Mouse (Mus musculus) ES-E14 (cell line): ENCODE results near the gene Dok4. TPM values are rescaled to one million over a fixed set of nuclear protein-coding genes. Genes with fewer than 3 reads are reported as not detected.
"Not testable (repeated sequence)": the region's sequence is repeated elsewhere in the genome, so short reads cannot be mapped to it uniquely, and the experiment has no call there.

Experiments
- DNase-seq: peaks from one replicate; pipeline ENCODE4 v3.0.0-alpha.2; 2013; ENCODE audit warnings: low read depth, low spot score
- H3K27ac ChIP-seq: 2 replicates; pipeline ENCODE4 v1.5.1; 2012; ENCODE audit warnings: low read depth, mild to moderate bottlenecking, low read length, moderate library complexity, mixed read lengths; ENCODE audit not compliant: poor library complexity, insufficient read depth, severe bottlenecking
- H3K36me3 ChIP-seq: 2 replicates; pipeline ENCODE4 v1.6.1; 2012; ENCODE audit warnings: mild to moderate bottlenecking, low read length, moderate library complexity, mixed read lengths; ENCODE audit not compliant: control insufficient read depth, poor library complexity, insufficient read depth, severe bottlenecking
- H3K4me1 ChIP-seq, 2 experiments: fragments of 150-350 bp in 1 of 2; sonication (generic) in 1 of 2; 2 replicates each; pipeline ENCODE4 v1.6.1; 2012; ENCODE audit warnings: low read length in 2 of 2, mild to moderate bottlenecking in 1 of 2, mixed read lengths in 1 of 2; ENCODE audit not compliant: control insufficient read depth in 2 of 2, insufficient read depth in 2 of 2, poor library complexity in 1 of 2
- H3K4me3 ChIP-seq, 2 experiments: fragments of 150-350 bp in 1 of 2; sonication (generic) in 1 of 2; 2 replicates each; pipeline ENCODE4 v1.5.1; 2012; ENCODE audit warnings: low read length in 2 of 2, low read depth in 1 of 2, mild to moderate bottlenecking in 1 of 2, mixed read lengths in 1 of 2; ENCODE audit not compliant: insufficient read depth in 1 of 2, poor library complexity in 1 of 2, severe bottlenecking in 1 of 2
- H3K9ac ChIP-seq: 2 replicates; pipeline ENCODE4 v1.6.1; 2012; ENCODE audit warnings: low read depth, mild to moderate bottlenecking, low read length, mixed read lengths; ENCODE audit not compliant: poor library complexity, insufficient read depth, severe bottlenecking
- H3K9me3 ChIP-seq: fragments of 150-350 bp; sonication (generic); 2 replicates; pipeline ENCODE4 v1.6.1; 2012; ENCODE audit warnings: low read depth, mild to moderate bottlenecking, low read length; ENCODE audit not compliant: control insufficient read depth, insufficient read depth
- CHD2 ChIP-seq: IDR thresholded peaks from 2 replicates; pipeline ENCODE4 v1.6.1; 2014; ENCODE audit warnings: mild to moderate bottlenecking, low read depth, low read length, inconsistent platforms
- HCFC1 ChIP-seq: IDR thresholded peaks from 2 replicates; pipeline ENCODE4 v1.6.1; 2012; ENCODE audit warnings: low read length, inconsistent platforms, borderline replicate concordance; ENCODE audit not compliant: insufficient read depth
- MAFK ChIP-seq: IDR thresholded peaks from 2 replicates; pipeline ENCODE4 v1.6.1; 2014; ENCODE audit warnings: mild to moderate bottlenecking, low read depth, low read length, inconsistent platforms; ENCODE audit not compliant: insufficient read depth
- ZC3H11A ChIP-seq: IDR thresholded peaks from 2 replicates; pipeline ENCODE4 v1.6.1; 2012; ENCODE audit warnings: low read depth, mild to moderate bottlenecking, inconsistent platforms, low read length, borderline replicate concordance
- ZNF384 ChIP-seq: IDR thresholded peaks from 2 replicates; pipeline ENCODE4 v1.6.1; 2012; ENCODE audit warnings: low read depth, low read length, inconsistent platforms
- in situ Hi-C, 2 experiments: fragments of 600-800 bp; cut with MboI; formaldehyde crosslinking; loops; one replicate each; pipeline ENCODE4 v1.15.1; 2025; ENCODE audit warnings: low sequenced_read_pairs in 2 of 2, inconsistent platforms in 1 of 2; ENCODE audit not compliant: unreplicated experiment in 2 of 2
- total RNA-seq: library from RNA; depleted of rRNA; stranded (reverse); fragments of 300-350 nt; gene quantifications from 2 replicates; pipeline ENCODE4 v1.2.3, GENCODE M21; 2012

The Dok4 gene
- total RNA-seq, 1 experiment, result 4.9 TPM

DNA sequence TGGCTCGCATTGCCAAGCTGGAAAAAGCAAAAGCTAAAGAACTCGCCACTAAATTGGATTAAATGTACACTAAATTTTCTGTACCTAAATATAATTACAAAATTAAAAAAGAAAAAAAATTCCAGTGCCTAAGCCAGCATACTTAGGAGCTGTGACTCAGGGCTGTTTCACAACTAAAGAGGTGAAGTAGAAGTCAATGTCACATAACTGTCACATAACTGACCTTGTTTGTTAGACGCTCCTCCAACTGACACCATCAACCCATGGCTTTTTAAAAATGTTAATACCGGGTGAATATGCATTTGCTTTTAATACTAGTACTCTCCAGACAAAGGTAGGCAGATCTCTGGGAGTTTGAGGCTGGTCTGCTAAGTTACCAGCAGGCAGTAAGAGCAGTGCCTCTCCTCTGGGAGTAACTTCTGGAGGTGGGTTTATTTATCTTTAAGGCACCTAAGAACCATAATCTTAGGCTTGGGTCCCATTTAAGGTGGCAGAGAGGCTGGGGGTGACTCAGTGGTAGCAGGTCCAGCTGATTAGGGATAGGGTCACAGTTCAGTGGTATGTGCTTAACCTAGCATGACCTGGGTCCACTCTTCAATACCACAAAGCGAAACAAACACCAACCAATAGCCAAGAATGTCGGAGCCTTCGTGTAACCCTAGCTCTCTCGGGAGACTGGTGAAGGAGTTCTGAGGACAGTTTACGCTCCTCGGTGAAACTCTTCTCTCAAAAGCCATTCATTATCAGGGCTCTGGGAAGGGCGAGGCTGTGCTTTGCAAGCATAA is 39.5 kb downstream of the Dok4 start:
- peak overlapping the region; percentile 77 to 95; a peak in 3 of 4 replicates for H3K4me3 ChIP-seq
- in situ Hi-C loops, result no loop called here
- H3K27ac ChIP-seq, result no peak overlapping the region
- TF ChIP-seq HCFC1, result no peak
- no peak for TF ChIP-seq ZC3H11A
- TF ChIP-seq MAFK, result no peak
- TF ChIP-seq CHD2, result no peak
- no peak for TF ChIP-seq ZNF384
- peak overlapping the region; percentile 41; the same call in 1 of the 2 replicates for H3K9ac ChIP-seq
- H3K4me1 ChIP-seq, result peaks cover 2 to 7% of the 10 kb centered on the region in 2 experiments; a peak in 2 of 4 replicates
- peaks cover 9% of the 10 kb centered on the region for H3K36me3 ChIP-seq
- DNase-seq, result no peak
- H3K9me3 ChIP-seq, result no peaks in the 10 kb centered on the region

DNA sequence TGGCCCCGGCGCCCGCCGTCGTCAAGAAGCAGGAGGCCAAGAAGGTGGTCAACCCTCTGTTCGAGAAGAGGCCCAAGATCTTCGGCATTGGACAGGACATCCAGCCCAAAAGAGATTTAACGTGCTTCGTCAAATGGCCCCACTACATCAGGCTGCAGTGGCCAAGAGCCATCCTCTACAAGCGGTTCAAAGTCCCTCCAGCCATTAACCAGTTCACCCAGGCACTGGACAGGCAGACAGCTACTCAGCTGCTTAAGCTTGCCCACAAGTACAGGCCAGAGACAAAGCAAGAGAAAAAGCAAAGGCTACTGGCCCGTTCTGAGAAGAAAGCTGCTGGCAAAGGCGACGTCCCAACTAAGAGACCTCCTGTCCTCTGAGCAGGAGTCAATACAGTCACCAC is 40.4 kb downstream of the Dok4 start:
- in situ Hi-C loops, H3K4me3 ChIP-seq, DNase-seq, H3K9ac ChIP-seq, H3K27ac ChIP-seq, H3K9me3 ChIP-seq, H3K4me1 ChIP-seq: not testable (repeated sequence)
- peaks cover 15% of the 10 kb centered on the region for H3K36me3 ChIP-seq

DNA sequence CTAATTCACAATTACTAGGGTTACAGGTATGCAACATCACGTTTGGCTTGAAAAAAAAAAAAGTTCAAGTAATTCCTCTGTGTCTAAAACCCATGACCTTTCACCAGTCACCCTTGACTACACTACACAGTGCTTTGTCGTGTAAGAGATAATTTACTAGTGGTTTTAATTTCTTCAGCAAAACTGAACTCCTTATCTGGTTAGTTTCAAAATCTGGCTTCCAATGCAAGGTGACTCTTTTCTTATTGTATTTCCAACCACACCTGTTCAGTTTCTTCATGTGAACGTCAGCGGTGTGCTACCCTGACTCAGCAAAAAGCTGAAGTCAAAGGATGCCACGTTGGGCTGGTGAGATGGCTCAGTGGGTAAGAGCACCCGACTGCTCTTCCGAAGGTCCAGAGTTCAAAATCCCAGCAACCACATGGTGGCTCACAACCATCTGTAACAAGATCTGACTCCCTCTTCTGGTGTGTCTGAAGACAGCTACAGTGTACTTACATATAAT is 42.2 kb downstream of the Dok4 start:
- H3K4me3 ChIP-seq, in situ Hi-C loops, H3K27ac ChIP-seq, H3K4me1 ChIP-seq, H3K9ac ChIP-seq, H3K9me3 ChIP-seq, DNase-seq: not testable (repeated sequence)
- TF ChIP-seq MAFK, result peak; percentile 79
- peaks cover 26% of the 10 kb centered on the region for H3K36me3 ChIP-seq

GRCm38 (mm10) chr8:94828284-94828683 is 47.8 kb downstream of the Dok4 start:
- no peak for TF ChIP-seq ZNF384
- TF ChIP-seq MAFK, result no peak
- H3K27ac ChIP-seq, result no peak overlapping the region
- H3K4me3 ChIP-seq, result no peak overlapping the region
- H3K4me1 ChIP-seq, result peaks cover 0 to 3% of the 10 kb centered on the region in 2 experiments; a peak in 1 of 4 replicates
- in situ Hi-C loops, result no loop called here
- H3K9me3 ChIP-seq, result no peaks in the 10 kb centered on the region
- no peak overlapping the region for H3K9ac ChIP-seq
- peaks cover 59% of the 10 kb centered on the region for H3K36me3 ChIP-seq
- no peak for DNase-seq

DNA sequence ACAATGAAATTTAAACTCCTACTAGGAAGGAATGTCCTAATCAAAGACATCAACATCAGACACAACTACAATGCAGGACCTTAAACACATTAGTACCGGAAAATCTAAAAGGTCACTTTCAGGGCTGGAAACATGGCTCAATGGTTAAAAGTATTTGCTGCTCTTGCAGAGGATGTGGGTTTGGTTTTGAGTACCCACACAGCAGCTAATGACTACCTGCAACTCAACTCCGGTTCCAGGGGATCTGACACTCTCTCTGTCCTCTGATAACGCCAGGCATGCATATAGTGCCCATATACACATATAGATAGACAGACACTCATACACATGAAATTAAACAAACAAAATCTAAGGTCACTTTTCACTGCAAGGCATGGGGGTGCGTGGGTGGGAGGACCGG is 49.9 kb downstream of the Dok4 start:
- peaks cover 59% of the 10 kb centered on the region for H3K36me3 ChIP-seq
- no peak overlapping the region for H3K9ac ChIP-seq
- H3K9me3 ChIP-seq, result no peaks in the 10 kb centered on the region
- TF ChIP-seq MAFK (no peak), CHD2 (no peak), ZNF384 (no peak), HCFC1 (no peak), ZC3H11A (no peak)
- DNase-seq, result no peak
- H3K4me1 ChIP-seq, result peaks cover 0 to 10% of the 10 kb centered on the region in 2 experiments; a peak in 1 of 4 replicates
- in situ Hi-C loops, result no loop called here
- no peak overlapping the region for H3K4me3 ChIP-seq
- no peak overlapping the region for H3K27ac ChIP-seq
